Mouse (Mus musculus) hindbrain, postnatal 0 days (tissue): ENCODE data around the gene Bod1l. TPM values are rescaled to one million over a fixed set of nuclear protein-coding genes. Genes with fewer than 3 reads are reported as not detected.
A peak's percentile ranks its signal among the peaks of the same experiment; 100 is the strongest.

Source experiments
- ATAC-seq: fragments of 200-750 bp; cut with Nextera tagmentation; 2 replicates; pipeline ENCODE4 v1.8.0; 2017; ENCODE audit warnings: mild to moderate bottlenecking, moderate TSS enrichment, moderate library complexity
- DNase-seq: peaks from one replicate; pipeline ENCODE4 v3.0.0-alpha.2; 2015; ENCODE audit warnings: low spot score
- H3K27ac ChIP-seq: fragments of 300-500 bp; sonication (generic); 2 replicates; pipeline ENCODE4 v1.5.1; 2014; ENCODE audit warnings: mild to moderate bottlenecking
- H3K27me3 ChIP-seq: fragments of 300-500 bp; sonication (generic); 2 replicates; pipeline ENCODE4 v1.6.1; 2014; ENCODE audit warnings: low read length, mixed read lengths; ENCODE audit not compliant: insufficient read depth
- H3K36me3 ChIP-seq: fragments of 300-500 bp; sonication (generic); 2 replicates; pipeline ENCODE4 v1.6.1; 2014; ENCODE audit warnings: low read length, mixed read lengths; ENCODE audit not compliant: insufficient read depth
- H3K4me1 ChIP-seq: fragments of 300-500 bp; sonication (generic); 2 replicates; pipeline ENCODE4 v1.6.1; 2014; ENCODE audit warnings: antibody characterized with exemption, low read length, mixed read lengths; ENCODE audit not compliant: insufficient read depth
- H3K4me2 ChIP-seq: fragments of 300-500 bp; sonication (generic); 2 replicates; pipeline ENCODE4 v1.6.1; 2014; ENCODE audit warnings: low read depth, mild to moderate bottlenecking, low read length, moderate library complexity, mixed read lengths
- H3K4me3 ChIP-seq: fragments of 300-500 bp; sonication (generic); 2 replicates; pipeline ENCODE4 v1.5.1; 2014; ENCODE audit warnings: low read length
- H3K9ac ChIP-seq: fragments of 300-500 bp; sonication (generic); replicated peaks from 2 replicates; pipeline ENCODE4 v1.6.1; 2014; ENCODE audit warnings: mild to moderate bottlenecking, low read length, moderate library complexity, mixed read lengths
- H3K9me3 ChIP-seq: fragments of 300-500 bp; sonication (generic); 2 replicates; pipeline ENCODE4 v1.6.1; 2016; ENCODE audit warnings: low read length, mixed read lengths
- CTCF ChIP-seq: IDR thresholded peaks from 2 replicates; pipeline ENCODE4 v1.5.1; 2016; ENCODE audit warnings: antibody characterized with exemption, control low read depth, low read depth
- WGBS: fragments of 180-500 bp; shearing (Covaris S2); extraction: QIAGEN DNeasy Blood & Tissue Kit; methylation state at CpG from one replicate; pipeline ENCODE4 v1.1.7; 2014; 5-methylcytosine and 5-hydroxymethylcytosine counted together
- polyA plus RNA-seq: library from polyadenylated mRNA; unstranded; fragments of >200 nt; fragmentation: Nextera tagmentation; extraction: Ambion mirVana; gene quantifications from 2 replicates; pipeline ENCODE4 v1.2.1, GENCODE M21; 2015
- total RNA-seq: library from RNA; depleted of rRNA; stranded (reverse); fragments of >200 nt; gene quantifications from 2 replicates; pipeline ENCODE4 v1.2.3, GENCODE M21; 2014

Gene Bod1l
- total and polyA plus RNA-seq, 2 experiments from 2014 or later: 14.0 to 29.5 TPM

GRCm38 (mm10) chr5:41781890-41782289, 62.2 kb downstream of the Bod1l start:
- Histone ChIP-seq H3K27me3 (no peaks in the 10 kb centered on the region), H3K4me3 (no peak overlapping the region), H3K9me3 (no peaks in the 10 kb centered on the region), H3K9ac (no peak overlapping the region), H3K4me2 (no peak overlapping the region), H3K4me1 (no peaks in the 10 kb centered on the region), H3K27ac (no peak overlapping the region), H3K36me3 (peaks cover 18% of the 10 kb centered on the region)
- no peak for TF ChIP-seq CTCF
- DNase-seq (no peak), ATAC-seq (no peak)
- 92% methylated on average over 5 of the region's 5 CpGs for WGBS

GRCm38 (mm10) chr5:41780026-41780425, 64.1 kb downstream of the Bod1l start:
- 88% methylated on average over 3 of the region's 3 CpGs for WGBS
- no peak for ATAC-seq
- no peak for TF ChIP-seq CTCF

GRCm38 (mm10) chr5:41775728-41776127, 68.4 kb downstream of the Bod1l start:
- H3K9ac ChIP-seq: no peak overlapping the region
- H3K9me3 ChIP-seq: no peaks in the 10 kb centered on the region
- H3K27me3 ChIP-seq: no peaks in the 10 kb centered on the region
- DNase-seq (no peak), ATAC-seq (no peak)
- no peak overlapping the region for H3K4me3 ChIP-seq
- no peak overlapping the region for H3K27ac ChIP-seq
- no peaks in the 10 kb centered on the region for H3K36me3 ChIP-seq
- H3K4me2 ChIP-seq: no peak overlapping the region
- 76% methylated on average over 6 of the region's 6 CpGs for WGBS
- no peaks in the 10 kb centered on the region for H3K4me1 ChIP-seq
- TF ChIP-seq CTCF: no peak

More at GRCm38 (mm10) chr5:41780026-41780425, 64.1 kb downstream of the Bod1l start:
- no peak for DNase-seq
- no peaks in the 10 kb centered on the region for H3K4me1 ChIP-seq
- H3K4me3 ChIP-seq: no peak overlapping the region
- no peak overlapping the region for H3K4me2 ChIP-seq
- H3K36me3 ChIP-seq: no peaks in the 10 kb centered on the region
- no peaks in the 10 kb centered on the region for H3K27me3 ChIP-seq
- no peak overlapping the region for H3K9ac ChIP-seq
- H3K9me3 ChIP-seq: no peaks in the 10 kb centered on the region
- no peak overlapping the region for H3K27ac ChIP-seq

- H3K9ac ChIP-seq: no peak overlapping the region
- H3K4me3 ChIP-seq: no peak overlapping the region
- 80% methylated on average over 3 of the region's 3 CpGs for WGBS
- H3K9me3 ChIP-seq: no peaks in the 10 kb centered on the region
- no peaks in the 10 kb centered on the region for H3K4me1 ChIP-seq
- H3K27ac ChIP-seq: no peak overlapping the region
- no peaks in the 10 kb centered on the region for H3K36me3 ChIP-seq
- DNase-seq (no peak), ATAC-seq (no peak)
- no peak for TF ChIP-seq CTCF
- H3K27me3 ChIP-seq: no peaks in the 10 kb centered on the region
- no peak overlapping the region for H3K4me2 ChIP-seq
These were observed 68.8 kb downstream of the Bod1l start for GRCm38 (mm10) chr5:41775273-41775672.

GRCm38 (mm10) chr5:41768382-41769040, 75.6 kb downstream of the Bod1l start:
- no peaks in the 10 kb centered on the region for H3K36me3 ChIP-seq
- peaks cover 8% of the 10 kb centered on the region for H3K4me1 ChIP-seq
- whole genome bisulfite sequencing: 4% methylated on average over 21 of the region's 21 CpGs
- peak overlapping the region; percentile 29 for H3K4me3 ChIP-seq
- peak overlapping the region; percentile 58 for H3K4me2 ChIP-seq
- peaks cover 46% of the 10 kb centered on the region for H3K27me3 ChIP-seq
- DNase-seq (peak; percentile 95), ATAC-seq (peak; percentile 83)
- H3K9me3 ChIP-seq: no peaks in the 10 kb centered on the region
- no peak overlapping the region for H3K9ac ChIP-seq
- H3K27ac ChIP-seq: no peak overlapping the region
- peak; percentile 99 for TF ChIP-seq CTCF

DNA sequence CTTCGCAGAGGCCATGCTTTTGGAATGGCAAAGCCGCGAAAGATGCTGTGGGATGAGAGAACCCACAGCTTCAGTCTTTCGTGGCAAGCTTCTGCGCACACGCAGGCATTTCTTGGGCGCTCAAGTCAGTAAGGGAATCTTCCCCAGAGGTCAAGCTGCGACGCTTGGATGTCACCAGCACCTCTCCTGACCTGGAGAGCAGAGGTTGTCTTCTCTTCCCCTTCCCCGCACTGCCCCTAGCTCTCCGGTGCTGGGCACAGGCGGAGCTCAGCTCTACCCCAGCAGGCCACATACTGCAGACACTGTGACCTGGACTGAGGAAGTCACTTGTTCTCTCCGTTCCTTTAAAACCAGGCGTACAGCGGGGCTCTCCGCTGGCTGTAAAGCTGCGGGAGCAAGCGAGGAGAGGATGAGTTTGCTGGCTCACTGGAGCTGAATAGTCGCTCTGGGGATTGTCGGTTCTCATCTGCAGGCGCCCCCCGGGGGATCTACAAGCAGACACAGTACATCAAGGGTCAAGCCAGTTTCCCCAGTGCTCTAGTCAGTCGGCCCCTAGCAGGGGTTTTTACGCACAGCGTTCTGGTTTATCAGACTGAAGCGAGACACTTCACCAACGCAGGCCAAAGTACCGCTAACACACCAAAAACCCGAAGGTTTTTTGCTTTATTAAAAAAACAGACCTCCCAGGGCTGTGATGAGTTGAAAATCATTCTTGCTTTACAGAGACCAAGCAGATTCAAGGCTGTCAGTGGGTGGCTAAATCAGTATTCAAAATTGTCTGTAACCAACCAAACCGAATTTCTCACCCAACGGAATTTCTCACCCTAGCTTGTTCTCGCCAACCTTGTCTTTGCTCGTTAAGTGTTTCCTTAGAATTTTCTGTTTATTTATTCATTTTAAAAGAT, 76.6 kb downstream of the Bod1l start:
- Histone ChIP-seq H3K9me3 (no peaks in the 10 kb centered on the region), H3K4me3 (peak overlapping the region; percentile 29), H3K27ac (no peak overlapping the region), H3K36me3 (no peaks in the 10 kb centered on the region), H3K4me2 (peak overlapping the region; percentile 58), H3K27me3 (peaks cover 55% of the 10 kb centered on the region), H3K9ac (no peak overlapping the region), H3K4me1 (peaks cover 10% of the 10 kb centered on the region)
- 3% methylated on average over 33 of the region's 33 CpGs for WGBS
- TF ChIP-seq CTCF: no peak
- ATAC-seq (no peak), DNase-seq (no peak)
